Mouse (Mus musculus) urinary bladder, postnatal 25 days (tissue): ENCODE measurements at regions not wholly inside any gene's neighbourhood (a gene's known extent, or its start where the extent isn't known, plus 50 kb on each side); places are given as distances from the start of the nearest gene placed in this dataset.
"Not testable (repeated sequence)": the region's sequence is repeated elsewhere in the genome, so short reads cannot be mapped to it uniquely, and the experiment has no call there.

Experiments
- DNase-seq: peaks from one replicate; pipeline ENCODE4 v3.0.0; 2022; ENCODE audit warnings: low spot score

- no peak for DNase-seq
Observed at GRCm38 (mm10) chr11:16559001-16559699, 50.9 kb upstream of the Sec61g start.

- DNase-seq, result no peak
Observed at GRCm38 (mm10) chr11:16561727-16562126, 53.4 kb upstream of the Sec61g start.

GRCm38 (mm10) chr11:16589085-16589680, 80.9 kb upstream of the Sec61g start:
- no peak for DNase-seq

- no peak for DNase-seq
Observed at GRCm38 (mm10) chr11:16590541-16590940, 82.3 kb upstream of the Sec61g start.

GRCm38 (mm10) chr11:16591471-16591921, 83.2 kb upstream of the Sec61g start:
- DNase-seq, result peak; percentile 35

- no peak for DNase-seq
Observed at GRCm38 (mm10) chr11:16592006-16592405, 83.7 kb upstream of the Sec61g start.

GRCm38 (mm10) chr11:16592766-16593165, 84.5 kb upstream of the Sec61g start:
- no peak for DNase-seq

- DNase-seq, result no peak
Observed at GRCm38 (mm10) chr11:16594832-16595231, 86.5 kb upstream of the Sec61g start.

- DNase-seq, result no peak
Observed at GRCm38 (mm10) chr11:16597038-16597830, 89.0 kb upstream of the Sec61g start.

- no peak for DNase-seq
Observed at GRCm38 (mm10) chr11:16602947-16603346, 94.7 kb upstream of the Sec61g start.

GRCm38 (mm10) chr11:16606435-16607214, 98.3 kb upstream of the Sec61g start:
- DNase-seq, result no peak

- not testable (repeated sequence) for DNase-seq
Observed at GRCm38 (mm10) chr11:16607900-16608422, 99.7 kb upstream of the Sec61g start.

- DNase-seq, result no peak
Observed at GRCm38 (mm10) chr11:16611741-16612140, 103.5 kb upstream of the Sec61g start.

GRCm38 (mm10) chr11:16612524-16612923, 104.2 kb upstream of the Sec61g start:
- DNase-seq, result no peak

- no peak for DNase-seq
Observed at GRCm38 (mm10) chr11:16619736-16620135, 111.5 kb upstream of the Sec61g start.

GRCm38 (mm10) chr11:16623694-16624093, 115.4 kb upstream of the Sec61g start:
- no peak for DNase-seq

GRCm38 (mm10) chr11:16627294-16628085, 119.2 kb upstream of the Sec61g start:
- no peak for DNase-seq

GRCm38 (mm10) chr11:16629410-16630129, 121.3 kb upstream of the Sec61g start:
- no peak for DNase-seq

- DNase-seq, result not testable (repeated sequence)
Observed at GRCm38 (mm10) chr11:16635796-16636195, 116.2 kb upstream of the Egfr start.

- no peak for DNase-seq
Observed at GRCm38 (mm10) chr11:16637679-16638078, 114.3 kb upstream of the Egfr start.
